Comparison of ENCODE assay signal across 9 mouse cellular contexts in the genomic region with DNA sequence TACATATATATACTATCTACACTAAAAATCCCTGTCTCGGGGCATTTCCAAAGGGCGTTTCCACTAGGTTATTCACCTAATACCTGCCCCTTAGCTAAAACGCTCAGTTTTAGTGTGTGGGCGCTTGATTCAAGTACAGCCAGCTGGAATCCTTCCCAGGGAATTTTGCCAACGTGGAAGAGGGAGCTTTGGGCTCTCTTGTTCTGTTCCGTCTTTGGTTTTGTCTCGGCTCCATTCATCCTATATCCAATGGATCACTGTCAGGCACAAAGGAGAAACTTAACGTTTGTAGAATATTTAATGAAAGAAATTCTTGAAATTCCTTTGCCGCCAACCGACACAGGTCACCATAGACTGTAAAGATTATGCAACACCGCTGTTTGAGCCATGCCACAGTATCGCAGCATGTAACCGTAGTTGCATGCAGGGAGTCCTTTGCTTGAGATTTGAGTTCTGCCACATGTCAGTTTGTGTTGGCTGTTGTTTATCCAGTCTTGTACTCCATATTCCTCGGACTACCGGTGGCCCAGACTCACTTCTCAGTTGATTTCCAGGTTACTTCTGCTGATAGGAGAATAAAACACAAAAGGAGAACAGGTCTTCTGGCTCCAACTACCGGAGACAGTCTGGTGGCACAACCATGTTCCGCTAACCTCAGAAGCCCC. TPM values are rescaled to one million over a fixed set of nuclear protein-coding genes. Genes with fewer than 3 reads are reported as not detected.
A peak's percentile ranks its signal among the peaks of the same experiment; 100 is the strongest.
DNase-seq lines count a peak whose midpoint lies in the region; ATAC-seq lines count a peak whose summit lies in the region.
"Had no signal": no experiment of that assay in that cellular context is flagged by ENCODE, and none has a peak within 500 bp of the region (broad histone marks: within the 10 kb centered on the region; RNA-seq: fewer than 3 reads in every experiment).

No protein-coding gene starts in this region.

- WGBS in liver, embryonic 11.5 days, result 77% methylated on average over 17 of the region's 17 CpGs
- 52% methylated on average over 17 of the region's 17 CpGs for WGBS in hindbrain, embryonic 11.5 days
- WGBS in midbrain, embryonic 16.5 days, result 39% methylated on average over 17 of the region's 17 CpGs

- H3K27me3 ChIP-seq in liver, embryonic 11.5 days (replicated peaks; ENCODE audit: control insufficient read depth, insufficient read depth, low read length), result no peaks in the 10 kb centered on the region
- H3K27me3 ChIP-seq in hindbrain, embryonic 11.5 days (ENCODE audit: control insufficient read depth, insufficient read depth, low read length), result no peaks in the 10 kb centered on the region
- H3K27me3 ChIP-seq in midbrain, embryonic 16.5 days (ENCODE audit: control insufficient read depth, insufficient read depth, low read depth, low read length), result no peaks in the 10 kb centered on the region

- DNase-seq in liver, embryonic 11.5 days (ENCODE audit: low spot score), result peak; percentile 26
- no peak for DNase-seq in liver
- peak; percentile 89 to 92 for DNase-seq in cerebellum, postnatal 10 days
- DNase-seq in hindbrain, embryonic 11.5 days (ENCODE audit: low spot score), result no peak
- peak; percentile 23 to 32 for DNase-seq in layer of hippocampus, postnatal 36 days
- DNase-seq in thymus, postnatal 25 days, result no peak

- no peak for ATAC-seq in liver, embryonic 11.5 days (replicated peaks; ENCODE audit: low FRiP score)
- peak; percentile 69 for ATAC-seq in hindbrain, embryonic 11.5 days (ENCODE audit: low FRiP score)
- ATAC-seq in midbrain, embryonic 16.5 days, result peak; percentile 45; the same call in 1 of the 2 replicates
- no peak for ATAC-seq in monocyte, adult 5-6 weeks (replicated peaks; ENCODE audit: insufficient number of reproducible peaks, low FRiP score, low TSS enrichment, poor library complexity, severe bottlenecking)

- no peak overlapping the region for H3K9ac ChIP-seq in liver, embryonic 11.5 days (ENCODE audit: low read depth, low read length)
- no peak overlapping the region for H3K9ac ChIP-seq in hindbrain, embryonic 11.5 days (ENCODE audit: low read depth, low read length)
- H3K9ac ChIP-seq in midbrain, embryonic 16.5 days (ENCODE audit: low read depth, low read length), result no peak overlapping the region

- H3K4me3 ChIP-seq in liver, embryonic 11.5 days (ENCODE audit: low read depth, low read length), result no peak overlapping the region
- H3K4me3 ChIP-seq in hindbrain, embryonic 11.5 days (ENCODE audit: low read depth, low read length), result no peak overlapping the region
- peak overlapping the region; percentile 6 for H3K4me3 ChIP-seq in midbrain, embryonic 16.5 days (ENCODE audit: low read depth, low read length)

- no peak overlapping the region for H3K4me2 ChIP-seq in liver, embryonic 11.5 days
- no peak overlapping the region for H3K4me2 ChIP-seq in hindbrain, embryonic 11.5 days (replicated peaks; ENCODE audit: low read depth, low read length)
- H3K4me2 ChIP-seq in midbrain, embryonic 16.5 days (ENCODE audit: low read length), result peak overlapping the region; percentile 45

- no peaks in the 10 kb centered on the region for H3K9me3 ChIP-seq in liver, embryonic 11.5 days (ENCODE audit: control insufficient read depth, low read length)
- H3K9me3 ChIP-seq in hindbrain, embryonic 11.5 days (ENCODE audit: control insufficient read depth, low read length), result no peaks in the 10 kb centered on the region
- H3K9me3 ChIP-seq in midbrain, embryonic 16.5 days (replicated peaks; ENCODE audit: control insufficient read depth, low read length, poor library complexity, severe bottlenecking), result no peaks in the 10 kb centered on the region

- H3K27ac ChIP-seq in liver, embryonic 11.5 days (ENCODE audit: low read depth, low read length), result no peak overlapping the region
- no peak overlapping the region for H3K27ac ChIP-seq in hindbrain, embryonic 11.5 days (ENCODE audit: low read depth, low read length)
- H3K27ac ChIP-seq in midbrain, embryonic 16.5 days (ENCODE audit: low read length), result no peak overlapping the region

- no peaks in the 10 kb centered on the region for H3K36me3 ChIP-seq in liver, embryonic 11.5 days (ENCODE audit: control insufficient read depth, insufficient read depth, low read length)
- no peaks in the 10 kb centered on the region for H3K36me3 ChIP-seq in hindbrain, embryonic 11.5 days (ENCODE audit: control insufficient read depth, insufficient read depth, low read length)
- no peaks in the 10 kb centered on the region for H3K36me3 ChIP-seq in midbrain, embryonic 16.5 days (ENCODE audit: control insufficient read depth, insufficient read depth, low read length)

- H3K4me1 ChIP-seq in liver, embryonic 11.5 days (replicated peaks; ENCODE audit: control insufficient read depth, insufficient read depth, low read length), result no peaks in the 10 kb centered on the region
- H3K4me1 ChIP-seq in hindbrain, embryonic 11.5 days (replicated peaks; ENCODE audit: control insufficient read depth, insufficient read depth, low read length), result no peaks in the 10 kb centered on the region
- H3K4me1 ChIP-seq in midbrain, embryonic 16.5 days (ENCODE audit: control insufficient read depth, insufficient read depth, low read length), result peaks cover 6% of the 10 kb centered on the region; the same call in 1 of the 2 replicates

RNA-seq across cellular contexts. Expression of a gene that starts 11.3 kb away (rescaled TPM):
- 42.9 and 45.7 TPM in 2 replicates for polyA plus RNA-seq in liver, embryonic 11.5 days (2014; fragmentation: Nextera tagmentation; extraction: Ambion mirVana)
- polyA plus RNA-seq in hindbrain, embryonic 11.5 days (2014; fragmentation: Nextera tagmentation; extraction: Ambion mirVana), result 109 and 115 TPM in 2 replicates
- total RNA-seq in layer of hippocampus, postnatal 36 days (2021), result 10 to 100 TPM; 12.1 to 13.6 TPM
- 24.5 and 26.0 TPM in 2 replicates for polyA plus RNA-seq in midbrain, embryonic 16.5 days (2015; fragmentation: Nextera tagmentation; extraction: Ambion mirVana)
- total RNA-seq in monocyte, adult 5-6 weeks (2017), result 66.6 to 145 TPM (median 139 TPM) in 3 replicates

RNA-seq across cellular contexts. Expression of a gene that starts 12.7 kb away (rescaled TPM):
- polyA plus RNA-seq in liver, embryonic 11.5 days (2014; fragmentation: Nextera tagmentation; extraction: Ambion mirVana), result 539 and 542 TPM in 2 replicates
- 457 and 512 TPM in 2 replicates for polyA plus RNA-seq in hindbrain, embryonic 11.5 days (2014; fragmentation: Nextera tagmentation; extraction: Ambion mirVana)
- 1 to 10 TPM; 4.8 to 5.6 TPM for total RNA-seq in layer of hippocampus, postnatal 36 days (2021)
- 42.3 and 46.4 TPM in 2 replicates for polyA plus RNA-seq in midbrain, embryonic 16.5 days (2015; fragmentation: Nextera tagmentation; extraction: Ambion mirVana)
- 134 to 175 TPM (median 154 TPM) in 3 replicates for total RNA-seq in monocyte, adult 5-6 weeks (2017)

RNA-seq across cellular contexts. Expression of a gene that starts 43.3 kb away (rescaled TPM):
- not detected in 2 replicates for polyA plus RNA-seq in liver, embryonic 11.5 days (2014; fragmentation: Nextera tagmentation; extraction: Ambion mirVana)
- polyA plus RNA-seq in hindbrain, embryonic 11.5 days (2014; fragmentation: Nextera tagmentation; extraction: Ambion mirVana), result 1.4 and 1.6 TPM in 2 replicates
- total RNA-seq in layer of hippocampus, postnatal 36 days (2021), result 10 to 100 TPM; 60.1 to 68.7 TPM
- 10.9 and 15.6 TPM in 2 replicates for polyA plus RNA-seq in midbrain, embryonic 16.5 days (2015; fragmentation: Nextera tagmentation; extraction: Ambion mirVana)
- total RNA-seq in monocyte, adult 5-6 weeks (2017), result not detected in 3 replicates
- polyA plus RNA-seq: testis, adult 2 months had no signal

Comparison
In these comparisons a context has a peak if more than half of its experiments do, and no peak if none do; other contexts are left out.
1. DNase-seq: peak in liver, embryonic 11.5 days (single experiment), cerebellum, postnatal 10 days (2 of 2) and layer of hippocampus, postnatal 36 days (2 of 2); none in liver (single experiment), hindbrain, embryonic 11.5 days (single experiment) and thymus, postnatal 25 days (single experiment).
2. ATAC-seq: peak in hindbrain, embryonic 11.5 days (single experiment) and midbrain, embryonic 16.5 days (single experiment); none in liver, embryonic 11.5 days (single experiment) and monocyte, adult 5-6 weeks (single experiment).